Mouse (Mus musculus): ENCODE measurements around the gene Eya2.

DNA sequence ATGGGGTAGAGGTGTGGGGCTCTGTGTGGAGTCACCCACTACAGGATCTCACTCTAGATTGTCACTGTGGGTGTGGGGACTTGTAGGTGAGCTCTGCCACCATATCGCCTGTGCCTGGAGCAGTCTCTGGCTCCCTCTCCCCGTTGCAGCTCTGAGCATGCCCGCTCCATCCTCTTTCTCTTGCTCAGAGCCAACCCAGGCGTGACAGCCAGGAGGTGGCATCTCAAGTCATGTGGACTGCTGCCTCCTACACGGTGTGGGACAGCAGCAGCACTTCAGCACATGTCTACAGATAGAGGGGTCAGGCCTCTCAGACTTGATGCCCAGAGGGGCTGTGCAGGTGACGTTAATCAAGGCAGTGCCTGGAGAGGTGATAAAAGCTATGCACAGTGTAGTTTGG lies 57.4 kb downstream of the Eya2 start:
- no peak for TF ChIP-seq POLR2A (IDR thresholded peaks at IDR 0.05; ENCODE audit: extremely low read depth, insufficient read depth, low read length)
- no peak for TF ChIP-seq CTCF (IDR thresholded peaks at IDR 0.05; ENCODE audit: extremely low read depth, insufficient read depth, low read length)

Data from cortical plate, adult 2 months (tissue).